Mouse (Mus musculus): ENCODE results near the gene Itgav. TPM values are rescaled to one million over a fixed set of nuclear protein-coding genes. Genes with fewer than 3 reads are reported as not detected.

The Itgav gene
- polyA plus RNA-seq, 1 experiment from 2014 or later: 66.8 TPM

DNA sequence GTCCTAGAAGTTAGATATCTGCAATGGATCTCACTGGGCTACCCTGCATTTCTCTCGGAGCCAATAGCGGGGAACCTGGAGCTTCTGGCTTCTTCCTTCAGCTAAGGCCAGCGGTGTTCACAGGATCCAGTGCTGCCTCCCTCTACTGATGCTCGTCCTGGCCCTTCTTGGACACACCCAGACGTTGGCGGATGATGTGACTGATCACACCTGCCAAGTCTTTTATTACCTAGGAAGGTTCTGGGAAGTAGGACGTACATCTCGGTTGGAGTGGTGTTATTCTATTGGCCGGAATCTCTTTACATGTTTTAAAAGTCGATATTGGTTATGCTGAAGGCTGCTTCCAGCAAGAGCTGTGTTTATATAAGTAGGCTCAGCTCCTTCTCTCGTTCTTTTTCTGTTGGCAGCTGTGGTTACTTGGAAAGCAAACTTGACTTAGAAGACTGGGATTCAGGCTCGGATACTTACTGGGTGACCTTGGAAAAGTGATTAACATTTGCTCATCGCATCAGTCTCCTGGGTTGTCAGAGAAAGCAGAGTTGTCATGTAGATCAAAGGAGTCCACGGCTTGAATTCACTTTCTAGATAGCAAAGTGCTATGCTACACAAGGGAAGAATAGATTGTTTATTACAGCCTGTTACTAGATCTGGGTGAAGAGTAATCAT is 14.5 kb downstream of the Itgav start:
- DNase-seq (no peak), ATAC-seq (ENCODE audit: insufficient read depth) (no peak)
- H3K27ac ChIP-seq (ENCODE audit: low read depth): no peak overlapping the region
- H3K4me2 ChIP-seq: no peak overlapping the region
- peaks cover 18% of the 10 kb centered on the region; the same call in 1 of the 2 replicates for H3K36me3 ChIP-seq (ENCODE audit: insufficient read depth)
- TF ChIP-seq CTCF (IDR thresholded peaks at IDR 0.05; ENCODE audit: low read depth): no peak
- no peak overlapping the region for H3K9ac ChIP-seq
- no peak overlapping the region for H3K4me3 ChIP-seq (ENCODE audit: low read depth, low read length)
- peaks cover 9% of the 10 kb centered on the region for H3K4me1 ChIP-seq (ENCODE audit: insufficient read depth)
- H3K27me3 ChIP-seq (ENCODE audit: insufficient read depth, low read length): no peaks in the 10 kb centered on the region
- no peaks in the 10 kb centered on the region for H3K9me3 ChIP-seq (ENCODE audit: low read depth, low read length)
- 69% methylated on average over 14 of the region's 14 CpGs for WGBS

DNA sequence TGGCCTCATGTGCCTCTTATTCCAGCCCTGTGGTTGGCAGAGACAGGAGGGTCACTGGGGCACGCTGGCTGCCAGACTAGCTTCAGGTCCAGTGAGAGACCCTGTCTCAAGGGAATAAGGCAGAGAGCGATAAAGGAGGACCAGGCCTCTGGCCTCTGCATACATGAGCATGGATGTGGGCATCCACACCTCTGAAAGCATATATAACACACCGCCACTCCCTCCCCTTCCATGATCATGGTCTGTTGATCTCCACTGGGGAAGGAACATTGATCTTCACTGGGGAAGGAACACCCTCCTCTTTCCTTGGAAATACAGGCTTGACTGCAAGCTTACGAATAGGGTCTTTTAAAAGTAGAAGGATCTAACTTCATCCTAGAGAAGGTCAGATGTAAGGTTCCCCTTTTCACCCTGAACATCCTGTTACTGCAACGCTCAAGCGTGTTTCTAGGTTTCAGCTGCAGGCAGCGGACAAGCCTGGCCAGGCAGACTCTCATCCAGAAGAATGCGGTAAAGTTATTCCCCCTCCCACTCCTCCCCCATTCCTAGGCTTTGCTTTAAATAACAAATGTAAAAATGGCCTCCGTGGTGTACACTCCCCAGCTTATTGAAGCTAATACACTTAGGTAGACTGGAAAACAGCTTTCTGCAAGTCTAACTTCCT is 15.4 kb downstream of the Itgav start:
- TF ChIP-seq CTCF (IDR thresholded peaks at IDR 0.05; ENCODE audit: low read depth): no peak
- Histone ChIP-seq H3K36me3 (ENCODE audit: insufficient read depth) (peaks cover 18% of the 10 kb centered on the region; the same call in 1 of the 2 replicates), H3K27me3 (ENCODE audit: insufficient read depth, low read length) (no peaks in the 10 kb centered on the region), H3K4me3 (ENCODE audit: low read depth, low read length) (no peak overlapping the region), H3K9me3 (ENCODE audit: low read depth, low read length) (no peaks in the 10 kb centered on the region), H3K9ac (no peak overlapping the region), H3K4me1 (ENCODE audit: insufficient read depth) (peaks cover 5% of the 10 kb centered on the region; the same call in 1 of the 2 replicates), H3K27ac (ENCODE audit: low read depth) (no peak overlapping the region), H3K4me2 (no peak overlapping the region)
- ATAC-seq (ENCODE audit: insufficient read depth) (no peak), DNase-seq (peak; percentile 42)
- WGBS: 45% methylated on average over 9 of the region's 9 CpGs

DNA sequence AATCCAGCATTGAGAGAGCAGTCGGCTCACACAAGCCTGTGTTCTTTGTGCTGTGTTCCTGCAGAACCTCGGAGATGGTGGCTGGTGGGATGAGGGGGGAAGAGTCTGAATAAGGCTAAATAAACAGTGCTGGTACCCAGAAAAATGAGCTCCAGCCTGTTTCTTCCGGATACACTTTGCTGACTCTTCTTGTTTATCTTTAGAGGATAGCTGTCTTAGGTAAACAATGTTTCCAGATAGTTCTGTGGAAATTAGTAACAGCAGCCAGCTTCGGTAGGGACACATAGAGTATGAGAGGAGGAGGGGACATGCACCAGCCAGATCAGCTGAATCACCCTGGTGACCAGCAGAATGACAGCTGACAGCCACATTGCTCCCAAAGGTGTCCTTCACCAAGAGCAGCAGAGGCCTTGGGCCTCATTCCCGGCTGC is 16.4 kb downstream of the Itgav start:
- DNase-seq (no peak), ATAC-seq (ENCODE audit: insufficient read depth) (peak; percentile 21; the same call in 1 of the 2 replicates)
- Histone ChIP-seq H3K36me3 (ENCODE audit: insufficient read depth) (peaks cover 18% of the 10 kb centered on the region; the same call in 1 of the 2 replicates), H3K4me1 (ENCODE audit: insufficient read depth) (peaks cover 5% of the 10 kb centered on the region; the same call in 1 of the 2 replicates), H3K9me3 (ENCODE audit: low read depth, low read length) (no peaks in the 10 kb centered on the region), H3K4me2 (no peak overlapping the region), H3K27ac (ENCODE audit: low read depth) (no peak overlapping the region), H3K27me3 (ENCODE audit: insufficient read depth, low read length) (no peaks in the 10 kb centered on the region), H3K9ac (no peak overlapping the region), H3K4me3 (ENCODE audit: low read depth, low read length) (no peak overlapping the region)
- no peak for TF ChIP-seq CTCF (IDR thresholded peaks at IDR 0.05; ENCODE audit: low read depth)
- WGBS: 11% methylated on average over 5 of the region's 5 CpGs

DNA sequence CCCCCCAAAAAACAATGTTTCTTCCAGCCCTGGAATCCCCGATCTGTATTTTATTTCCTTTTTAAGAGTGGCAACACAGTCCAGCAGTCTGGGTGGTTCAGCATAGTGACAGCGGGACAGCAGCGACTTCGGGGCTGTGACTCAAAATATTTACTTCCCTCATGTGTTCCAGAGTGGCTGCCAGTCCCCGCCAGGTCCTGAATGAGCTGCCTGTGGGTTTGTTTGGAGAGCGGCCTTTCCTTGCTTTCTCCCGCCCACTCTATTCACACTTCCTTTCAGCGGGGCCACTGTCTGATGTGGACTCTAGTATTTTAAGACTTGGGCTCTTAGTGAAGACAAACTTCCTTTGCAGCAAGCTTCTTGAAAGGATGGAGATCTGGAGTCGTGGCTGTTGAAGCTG is 18.0 kb downstream of the Itgav start:
- H3K4me2 ChIP-seq: no peak overlapping the region; the same call in 1 of the 2 replicates
- H3K9ac ChIP-seq: no peak overlapping the region
- ATAC-seq (ENCODE audit: insufficient read depth) (peak; percentile 75), DNase-seq (peak; percentile 72)
- no peak for TF ChIP-seq CTCF (IDR thresholded peaks at IDR 0.05; ENCODE audit: low read depth)
- no peaks in the 10 kb centered on the region for H3K27me3 ChIP-seq (ENCODE audit: insufficient read depth, low read length)
- no peak overlapping the region for H3K4me3 ChIP-seq (ENCODE audit: low read depth, low read length)
- H3K36me3 ChIP-seq (ENCODE audit: insufficient read depth): peaks cover 11% of the 10 kb centered on the region; the same call in 1 of the 2 replicates
- H3K4me1 ChIP-seq (ENCODE audit: insufficient read depth): peaks cover 5% of the 10 kb centered on the region; the same call in 1 of the 2 replicates
- 21% methylated on average over 9 of the region's 9 CpGs for WGBS
- H3K27ac ChIP-seq (ENCODE audit: low read depth): no peak overlapping the region
- H3K9me3 ChIP-seq (ENCODE audit: low read depth, low read length): no peaks in the 10 kb centered on the region

DNA sequence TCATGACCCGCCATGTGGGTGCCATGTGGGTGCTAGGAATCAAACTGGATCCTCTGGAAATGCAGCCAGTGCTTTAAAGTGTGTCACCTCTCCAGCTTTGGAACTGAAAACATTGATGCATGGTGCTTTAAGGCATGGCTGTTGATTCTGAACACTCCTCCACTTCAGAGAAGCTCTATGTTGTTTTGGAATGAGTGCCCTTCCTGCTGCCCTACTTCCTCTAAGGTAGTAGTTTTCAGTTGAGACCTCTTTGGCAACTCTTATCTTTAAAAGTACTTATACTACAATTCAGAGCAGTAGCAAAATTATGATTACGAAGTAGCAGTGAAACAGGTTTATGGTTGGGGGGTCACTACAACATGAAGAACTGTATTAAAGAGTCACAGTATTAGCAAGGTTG is 18.6 kb downstream of the Itgav start:
- H3K27ac ChIP-seq (ENCODE audit: low read depth): no peak overlapping the region
- H3K4me2 ChIP-seq: no peak overlapping the region
- DNase-seq (no peak), ATAC-seq (ENCODE audit: insufficient read depth) (no peak; the same call in 1 of the 2 replicates)
- no peak overlapping the region for H3K9ac ChIP-seq
- TF ChIP-seq CTCF (IDR thresholded peaks at IDR 0.05; ENCODE audit: low read depth): no peak
- no peak overlapping the region for H3K4me3 ChIP-seq (ENCODE audit: low read depth, low read length)
- H3K36me3 ChIP-seq (ENCODE audit: insufficient read depth): peaks cover 17% of the 10 kb centered on the region; the same call in 1 of the 2 replicates
- WGBS: 92% methylated on average over 2 of the region's 2 CpGs
- peaks cover 5% of the 10 kb centered on the region; the same call in 1 of the 2 replicates for H3K4me1 ChIP-seq (ENCODE audit: insufficient read depth)
- H3K9me3 ChIP-seq (ENCODE audit: low read depth, low read length): no peaks in the 10 kb centered on the region
- no peaks in the 10 kb centered on the region for H3K27me3 ChIP-seq (ENCODE audit: insufficient read depth, low read length)

DNA sequence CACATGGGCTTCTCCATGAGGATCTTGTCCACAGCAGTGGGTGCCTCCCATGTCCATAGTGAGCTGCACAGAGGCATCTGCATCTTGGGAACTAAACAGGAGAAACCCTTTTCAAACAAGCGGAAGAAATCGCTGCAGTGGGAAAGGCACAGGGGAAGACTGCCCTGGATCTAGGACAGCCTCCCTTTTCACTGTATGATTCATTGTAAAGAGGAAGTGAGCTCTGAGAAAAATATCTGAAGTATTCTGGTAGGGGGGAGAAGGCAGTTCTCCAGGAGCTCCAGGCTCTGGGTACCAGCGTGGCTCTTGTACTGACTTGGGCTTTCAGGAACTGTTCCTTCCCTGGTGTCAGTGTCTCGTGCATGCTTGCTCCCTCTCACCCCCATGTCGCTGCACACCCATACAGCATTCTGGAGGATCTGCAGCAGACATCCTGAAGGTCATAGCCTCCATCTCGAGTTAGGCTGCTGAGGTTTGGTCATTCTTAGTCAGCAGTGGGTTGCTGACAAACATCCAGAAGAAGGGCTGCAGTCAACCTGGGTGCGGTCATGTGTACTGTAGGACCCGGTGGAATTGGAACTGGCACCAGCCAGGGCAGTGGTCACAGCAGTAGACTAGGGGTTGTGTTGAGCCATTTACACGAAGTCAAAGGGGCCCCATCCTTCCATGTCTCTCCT is 20.2 kb downstream of the Itgav start:
- Histone ChIP-seq H3K4me3 (ENCODE audit: low read depth, low read length) (no peak overlapping the region), H3K4me2 (no peak overlapping the region), H3K4me1 (ENCODE audit: insufficient read depth) (0 out of 2 replicates have a peak, but pooled peaks cover 3% of the 10 kb centered on the region), H3K27ac (ENCODE audit: low read depth) (no peak overlapping the region), H3K36me3 (ENCODE audit: insufficient read depth) (peaks cover 14% of the 10 kb centered on the region; the same call in 1 of the 2 replicates), H3K27me3 (ENCODE audit: insufficient read depth, low read length) (no peaks in the 10 kb centered on the region), H3K9me3 (ENCODE audit: low read depth, low read length) (no peaks in the 10 kb centered on the region), H3K9ac (no peak overlapping the region)
- DNase-seq (peak; percentile 21), ATAC-seq (ENCODE audit: insufficient read depth) (no peak)
- no peak for TF ChIP-seq CTCF (IDR thresholded peaks at IDR 0.05; ENCODE audit: low read depth)
- WGBS: 64% methylated on average over 9 of the region's 9 CpGs

Measured in lung, embryonic 14.5 days (tissue).